Mouse (Mus musculus): ENCODE measurements around the gene Lyl1. TPM values are rescaled to one million over a fixed set of nuclear protein-coding genes. Genes with fewer than 3 reads are reported as not detected.

Lyl1 gene
- total RNA-seq, 2 experiments from 2014 or later = 2.4 to 3.4 TPM

DNA sequence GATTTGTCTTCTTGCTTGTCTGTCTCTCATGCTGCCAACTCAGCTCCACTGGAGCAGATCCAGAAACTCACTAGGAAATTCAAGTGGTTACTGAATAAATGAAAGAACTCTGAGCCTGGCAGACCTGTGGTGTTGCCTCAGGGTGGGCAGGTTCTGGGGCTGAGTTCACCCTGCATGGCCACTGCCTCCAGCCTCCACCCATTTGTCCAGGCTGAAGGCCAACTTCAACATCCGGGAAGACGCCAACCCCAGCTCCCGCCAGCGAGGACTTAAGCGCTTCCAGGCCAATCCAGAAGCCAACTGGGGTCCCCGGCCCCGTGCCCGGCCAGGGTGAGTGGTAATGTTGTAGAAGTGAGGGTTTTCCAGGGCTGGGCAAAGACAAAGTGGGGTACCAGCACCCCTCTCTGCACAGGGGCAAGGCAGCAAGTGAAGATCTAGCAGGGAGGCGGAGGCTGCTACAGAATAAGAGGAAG is 2.3 kb upstream of the Lyl1 start:
- intact Hi-C loops (cut with DNase I) = no loop called here
- no peak for DNase-seq (ENCODE audit: low spot score in 2 of 2)

DNA sequence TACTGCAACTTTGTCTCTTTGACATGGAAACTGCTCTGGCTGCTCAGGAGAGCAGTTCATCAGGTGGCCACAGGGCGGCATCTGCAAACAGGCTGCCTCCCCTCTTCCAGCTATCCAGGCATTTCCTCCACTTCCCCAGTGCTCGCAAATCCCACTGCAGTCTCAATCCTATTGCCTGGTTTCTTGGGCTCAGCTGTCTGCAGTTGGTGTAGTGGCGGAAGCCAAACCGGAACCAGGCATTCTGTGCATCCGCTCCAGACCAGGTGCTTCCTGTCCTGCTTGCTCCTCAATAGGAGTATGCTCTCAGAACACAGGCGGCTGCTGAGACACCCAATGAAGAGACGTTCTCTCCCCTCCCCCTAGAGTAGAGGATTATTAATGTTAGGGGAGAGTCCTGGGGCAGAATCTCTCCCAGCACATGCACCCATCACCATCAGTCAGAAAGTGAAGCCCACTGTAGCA is 1.4 kb upstream of the Lyl1 start:
- intact Hi-C loops (cut with DNase I) = loop anchor here (5.0 kb wide), 1 partner anchor 38 kb away; the partner anchor contains the start of gene Ier2
- DNase-seq (ENCODE audit: low spot score in 2 of 2) = peak; percentile 64

GRCm38 (mm10) chr8:84700526-84700925 is 731 bp upstream of the Lyl1 start:
- intact Hi-C loops (cut with DNase I) = loop anchor here (5.0 kb wide), 1 partner anchor 38 kb away; the partner anchor contains the start of gene Ier2
- no peak for DNase-seq (ENCODE audit: low spot score in 2 of 2)

GRCm38 (mm10) chr8:84702561-84702960 is 1.3 kb downstream of the Lyl1 start:
- intact Hi-C loops (cut with DNase I) = loop anchor here (5.0 kb wide), 1 partner anchor 40 kb away; the partner anchor contains the start of gene Ier2
- no peak for DNase-seq (ENCODE audit: low spot score in 2 of 2)

DNA sequence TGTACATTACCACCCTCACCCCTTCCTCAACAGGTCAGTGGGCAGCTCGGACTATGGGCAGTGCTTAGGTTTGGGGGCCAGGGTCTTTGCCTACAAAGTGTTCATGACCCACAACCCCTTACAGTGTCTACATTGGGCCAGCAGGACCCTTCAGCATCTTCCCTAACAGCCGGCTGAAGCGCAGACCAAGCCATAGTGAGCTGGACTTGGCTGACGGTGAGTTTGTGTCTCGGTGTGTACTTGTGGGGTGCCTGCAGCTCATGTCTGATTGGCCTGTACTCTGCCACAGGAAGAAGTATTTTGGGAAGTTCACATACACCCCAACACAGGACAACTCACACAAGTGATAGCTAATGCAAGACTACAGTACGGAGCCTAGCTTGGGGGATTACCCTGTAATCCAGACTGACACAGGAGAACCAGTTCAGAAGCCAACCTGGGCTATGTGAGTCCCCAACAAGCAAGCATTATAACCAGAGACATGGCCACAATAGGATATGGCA is 1.8 kb downstream of the Lyl1 start:
- DNase-seq (ENCODE audit: low spot score in 2 of 2) = no peak
- intact Hi-C loops (cut with DNase I) = loop anchor here (5.0 kb wide), 1 partner anchor 41 kb away; the partner anchor contains the start of gene Ier2

- DNase-seq (ENCODE audit: low spot score in 2 of 2) = no peak
- intact Hi-C loops (cut with DNase I) = loop anchor here (5.0 kb wide), 1 partner anchor 41 kb away; the partner anchor contains the start of gene Ier2
Measured at GRCm38 (mm10) chr8:84703466-84704249, 2.4 kb downstream of the Lyl1 start.

DNA sequence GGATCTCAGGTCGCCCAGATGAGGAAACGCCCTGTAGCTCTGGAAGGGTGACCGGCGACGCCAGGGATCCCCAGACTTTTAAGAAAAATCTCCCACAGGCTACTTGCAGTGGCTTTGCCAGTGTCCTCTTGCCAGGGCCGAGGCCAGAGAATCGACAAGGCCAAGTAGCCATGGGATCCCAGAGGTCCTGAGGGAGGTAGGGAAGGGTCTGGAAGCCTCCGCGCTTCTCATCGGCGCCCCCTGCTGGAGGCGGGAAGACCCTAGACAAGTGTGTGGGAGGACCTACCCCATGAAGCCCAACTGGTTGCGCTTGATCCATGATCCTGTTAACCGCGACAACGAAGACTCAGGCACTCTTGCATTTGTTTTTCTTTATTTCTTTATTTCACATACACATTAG is 3.1 kb downstream of the Lyl1 start:
- intact Hi-C loops (cut with DNase I) = loop anchor here (5.0 kb wide), 1 partner anchor 42 kb away; the partner anchor contains the start of gene Ier2
- peak in 1 of 2 experiments; percentile 64 for DNase-seq (ENCODE audit: low spot score in 2 of 2)

DNA sequence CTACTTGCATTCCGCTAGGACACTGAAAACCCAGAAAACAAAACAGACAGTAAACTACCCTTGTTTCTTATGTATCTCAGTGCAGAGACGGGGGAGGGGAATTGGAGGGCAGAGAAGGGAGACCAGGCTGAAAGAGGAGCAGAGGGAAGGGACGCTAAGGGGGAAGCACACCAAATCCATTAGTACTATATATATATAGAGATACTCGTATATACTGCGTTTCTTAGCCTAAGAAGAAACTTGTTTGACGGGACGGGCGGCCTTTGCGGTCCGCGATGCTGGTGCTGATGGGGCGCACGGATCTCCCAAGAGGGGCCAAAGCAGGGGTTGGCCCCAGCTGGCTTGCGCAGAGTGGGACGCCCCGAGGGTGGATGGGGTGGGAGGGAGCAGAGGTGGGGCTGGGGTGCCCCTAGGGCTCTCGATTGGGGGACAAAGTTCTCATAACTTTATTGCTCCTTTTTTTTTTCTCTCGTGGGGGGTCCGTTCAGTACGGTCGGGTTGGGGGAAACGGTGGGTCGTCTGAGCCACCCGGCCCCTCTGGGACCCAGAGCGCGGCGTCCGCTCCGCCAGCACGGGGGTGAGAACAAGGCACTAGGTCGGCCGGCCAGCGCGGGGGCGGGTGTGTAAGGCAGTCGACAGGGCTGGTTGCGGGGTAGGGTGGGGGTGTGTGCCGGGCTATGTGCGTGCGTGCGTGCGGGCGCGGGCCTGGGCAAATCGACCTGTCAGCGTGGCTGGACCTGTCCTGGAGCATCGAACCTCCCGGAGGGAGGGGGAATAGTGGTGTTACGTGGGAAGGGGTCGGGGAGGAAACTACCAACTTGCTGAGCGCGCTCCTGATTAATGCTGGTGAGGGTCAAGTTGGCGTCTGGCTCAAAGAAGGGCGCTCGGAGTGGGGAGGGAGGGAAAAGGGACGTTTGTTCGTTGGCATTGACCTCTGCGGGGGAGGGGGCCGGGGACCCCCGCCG is 3.9 kb downstream of the Lyl1 start:
- no peak for DNase-seq (ENCODE audit: low spot score in 2 of 2)
- intact Hi-C loops (cut with DNase I) = loop anchor here (5.0 kb wide), 1 partner anchor 43 kb away; the partner anchor contains the start of gene Ier2

GRCm38 (mm10) chr8:84705960-84706359 is 4.7 kb downstream of the Lyl1 start:
- intact Hi-C loops (cut with DNase I) = no loop called here
- no peak for DNase-seq (ENCODE audit: low spot score in 2 of 2)

DNA sequence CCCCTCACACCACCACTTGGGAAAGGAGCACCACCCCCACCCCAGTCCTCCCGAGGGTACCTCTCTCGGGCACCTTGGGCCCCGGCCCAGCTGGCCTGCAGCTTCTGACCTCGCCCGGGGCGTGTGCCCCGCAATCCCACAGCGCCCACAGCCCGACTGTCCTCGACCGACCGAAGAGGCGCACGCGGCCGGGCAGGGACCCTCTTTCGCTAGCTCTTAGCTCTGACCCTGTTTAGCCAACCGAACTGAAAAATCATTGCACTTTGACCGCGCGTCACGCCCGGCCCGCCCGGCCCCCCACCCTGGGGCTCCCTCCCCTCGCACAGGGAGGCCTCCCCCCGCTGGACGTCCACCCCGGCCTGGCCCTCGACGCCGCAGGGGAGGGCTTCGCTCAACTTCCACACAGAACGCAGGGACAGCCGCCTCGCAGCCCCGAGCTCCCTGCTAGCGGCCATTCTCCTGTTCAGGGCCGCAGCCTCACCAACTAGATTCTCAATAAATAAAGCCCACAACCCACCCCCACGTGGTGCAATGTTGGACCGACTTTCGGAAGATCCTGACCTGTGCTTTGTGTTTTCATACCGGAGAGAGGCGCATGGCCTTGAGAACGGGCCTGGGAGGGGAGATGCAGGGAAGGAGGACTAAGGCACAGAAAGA is 5.5 kb downstream of the Lyl1 start:
- intact Hi-C loops (cut with DNase I) = no loop called here
- DNase-seq (ENCODE audit: low spot score in 2 of 2) = no peak

DNA sequence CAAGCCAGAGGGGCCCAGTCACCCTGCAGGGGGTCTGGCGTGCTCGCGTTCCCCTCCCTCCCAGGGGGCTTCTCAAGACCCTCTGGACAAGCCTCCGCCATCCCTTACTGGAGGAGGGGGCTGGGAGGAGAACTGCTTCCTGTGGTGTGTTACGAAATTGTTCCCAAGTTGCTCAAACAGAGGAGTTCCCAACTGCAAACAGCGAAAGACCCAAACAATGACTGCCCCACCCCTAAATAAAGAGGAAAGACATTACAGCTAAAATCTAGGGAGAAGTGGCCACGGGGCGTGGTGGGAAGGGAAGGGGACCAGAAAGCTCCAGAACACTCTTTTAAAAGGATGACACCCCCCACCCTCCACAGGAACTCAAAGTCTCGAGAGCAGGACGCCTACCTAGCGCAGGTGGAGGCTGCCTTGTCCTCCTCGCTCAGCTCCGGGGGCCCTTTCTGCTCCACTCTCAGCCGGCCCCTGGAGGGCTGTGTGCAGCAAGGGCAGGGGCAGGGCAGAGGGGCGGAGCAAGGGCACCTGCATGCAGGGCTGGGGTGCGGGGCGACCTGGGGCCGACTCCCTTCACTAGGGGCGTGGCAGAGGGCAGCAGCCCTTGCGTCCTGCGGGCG is 6.1 kb downstream of the Lyl1 start:
- DNase-seq (ENCODE audit: low spot score in 2 of 2) = no peak
- intact Hi-C loops (cut with DNase I) = no loop called here

DNA sequence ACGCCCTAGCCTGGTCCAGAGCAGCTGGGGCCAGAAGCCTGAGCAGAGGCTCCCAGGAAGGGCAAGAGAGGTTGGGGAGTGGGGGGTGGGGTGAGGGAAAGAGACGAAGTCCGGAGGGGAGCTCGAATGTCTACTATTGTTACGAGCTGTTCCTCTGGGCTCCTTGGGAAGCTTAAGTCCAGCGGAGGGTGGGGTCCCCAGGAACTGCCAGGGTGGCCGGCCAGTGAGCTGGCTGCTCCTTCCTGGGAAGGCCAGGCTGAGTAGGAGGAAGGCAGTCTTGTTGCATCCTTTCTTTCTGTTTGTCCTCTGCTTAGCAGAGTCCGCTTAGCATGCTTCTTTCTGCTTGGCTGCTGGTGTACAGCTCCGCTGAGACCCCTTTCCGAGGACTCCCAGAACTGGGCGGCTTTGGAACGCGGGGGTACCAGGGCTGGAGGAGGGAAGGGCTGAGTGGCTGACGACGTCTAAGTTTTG is 6.8 kb downstream of the Lyl1 start:
- no peak for DNase-seq (ENCODE audit: low spot score in 2 of 2)

GRCm38 (mm10) chr8:84708774-84709475 is 7.7 kb downstream of the Lyl1 start:
- intact Hi-C loops (cut with DNase I) = loop anchor here (1.0 kb wide), 1 partner anchor 103 kb away; no protein-coding TSS in a partner anchor
- peak; percentile 84 for DNase-seq (ENCODE audit: low spot score in 2 of 2)

More for the DNA sequence above, 6.8 kb downstream of the Lyl1 start:
- intact Hi-C loops (cut with DNase I) = no loop called here

DNA sequence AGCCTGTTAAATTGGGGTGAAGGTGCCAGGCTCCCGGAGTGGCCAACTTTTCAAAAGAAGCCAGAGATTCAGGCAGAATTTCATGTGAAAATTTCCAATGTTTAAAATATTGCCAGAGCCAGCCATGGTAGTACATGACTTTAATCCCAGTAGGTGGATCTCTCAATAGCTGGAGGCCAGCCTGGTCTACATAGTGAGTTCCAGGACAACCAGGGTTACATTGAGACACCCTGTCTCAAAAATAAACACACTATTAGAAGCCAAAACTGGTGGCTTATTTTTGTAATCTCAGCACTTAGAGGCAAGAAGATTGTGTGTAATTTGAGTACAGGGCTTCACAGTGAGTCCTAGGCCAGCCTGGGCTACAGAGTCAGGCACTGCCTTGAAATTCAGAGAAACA is 8.7 kb downstream of the Lyl1 start:
- DNase-seq (ENCODE audit: low spot score in 2 of 2) = no peak
- intact Hi-C loops (cut with DNase I) = loop anchor here (1.0 kb wide), 1 partner anchor 102 kb away; no protein-coding TSS in a partner anchor

DNA sequence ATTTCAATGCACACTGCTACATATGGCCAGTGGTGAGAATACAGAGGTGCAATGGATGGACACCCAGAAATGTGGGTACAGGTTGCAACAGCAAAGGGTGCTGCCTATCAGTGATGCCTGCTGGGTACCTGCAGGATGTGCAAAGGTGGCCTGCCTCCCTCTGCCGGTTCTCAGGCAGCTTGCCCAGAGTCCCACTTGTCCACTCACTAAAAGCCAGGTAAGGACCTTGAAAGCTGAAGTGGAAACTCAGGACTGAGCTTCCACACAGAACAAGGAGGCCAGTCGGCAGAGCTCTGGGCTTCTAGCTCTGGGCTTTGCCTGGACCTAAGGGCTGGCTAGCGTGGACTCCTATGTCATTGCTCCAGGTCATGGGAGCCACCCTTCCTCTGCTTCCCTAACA is 10.1 kb downstream of the Lyl1 start:
- intact Hi-C loops (cut with DNase I) = no loop called here
- DNase-seq (ENCODE audit: low spot score in 2 of 2) = no peak

- intact Hi-C loops (cut with DNase I) = no loop called here
- DNase-seq (ENCODE audit: low spot score in 2 of 2) = peak in 1 of 2 experiments; percentile 34
Measured at GRCm38 (mm10) chr8:84711933-84712758, 10.9 kb downstream of the Lyl1 start.

DNA sequence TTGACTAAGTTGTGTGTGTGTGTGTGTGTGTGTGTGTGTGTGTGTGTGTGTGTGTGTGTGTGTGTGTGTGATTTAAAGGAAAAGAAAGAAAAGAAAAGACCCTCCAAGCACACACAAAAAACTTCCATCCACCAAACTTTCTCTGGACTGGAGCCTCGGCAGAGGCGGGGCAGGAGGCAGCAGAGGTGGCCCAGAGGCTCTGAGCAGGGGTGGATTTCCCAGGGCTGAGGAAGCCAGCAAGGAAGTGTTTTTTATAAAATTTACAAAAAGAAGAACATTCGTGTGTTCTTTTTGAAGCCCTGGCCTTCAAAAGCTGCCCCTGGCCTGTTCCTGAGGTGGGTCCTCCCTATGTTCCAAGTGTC is 11.5 kb downstream of the Lyl1 start:
- intact Hi-C loops (cut with DNase I) = no loop called here
- DNase-seq (ENCODE audit: low spot score in 2 of 2) = no peak
